Mouse (Mus musculus): ENCODE measurements around the gene Gimap3.

Gene Gimap3

DNA sequence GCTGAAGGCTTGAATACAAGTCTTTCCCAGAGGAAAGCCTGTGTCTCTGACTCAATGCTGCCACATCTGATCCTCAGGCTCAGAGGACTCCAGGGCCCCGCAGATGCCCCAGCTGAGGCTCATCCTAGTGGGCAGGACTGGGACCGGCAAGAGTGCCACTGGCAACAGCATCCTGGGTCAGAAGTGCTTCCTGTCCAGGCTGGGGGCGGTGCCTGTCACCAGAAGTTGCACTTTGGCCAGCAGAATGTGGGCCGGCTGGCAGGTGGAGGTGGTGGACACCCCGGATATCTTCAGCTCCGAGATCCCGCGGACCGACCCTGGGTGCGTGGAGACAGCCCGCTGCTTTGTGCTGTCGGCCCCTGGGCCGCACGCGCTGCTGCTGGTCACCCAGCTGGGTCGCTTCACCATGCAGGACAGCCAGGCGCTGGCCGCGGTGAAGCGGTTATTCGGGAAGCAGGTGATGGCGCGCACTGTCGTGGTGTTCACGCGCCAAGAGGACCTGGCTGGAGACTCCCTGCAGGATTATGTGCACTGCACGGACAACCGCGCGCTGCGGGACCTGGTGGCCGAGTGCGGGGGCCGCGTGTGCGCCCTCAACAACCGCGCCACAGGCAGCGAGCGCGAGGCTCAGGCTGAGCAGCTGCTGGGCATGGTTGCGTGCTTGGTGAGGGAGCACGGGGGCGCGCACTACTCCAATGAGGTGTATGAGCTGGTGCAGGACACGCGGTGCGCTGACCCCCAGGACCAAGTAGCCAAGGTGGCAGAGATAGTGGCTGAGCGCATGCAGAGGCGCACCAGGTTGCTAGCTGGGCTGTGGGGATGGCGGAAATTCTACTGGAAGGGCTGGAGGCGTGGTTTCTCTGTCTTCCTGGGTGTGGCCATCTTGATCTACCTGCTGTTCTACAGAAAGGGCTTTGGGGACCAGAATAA, 28.0 kb downstream of the Gimap3 start:
- DNase-seq = no peak

- no peak for DNase-seq
Measured at GRCm38 (mm10) chr6:48741711-48742206, 28.9 kb downstream of the Gimap3 start.

DNA sequence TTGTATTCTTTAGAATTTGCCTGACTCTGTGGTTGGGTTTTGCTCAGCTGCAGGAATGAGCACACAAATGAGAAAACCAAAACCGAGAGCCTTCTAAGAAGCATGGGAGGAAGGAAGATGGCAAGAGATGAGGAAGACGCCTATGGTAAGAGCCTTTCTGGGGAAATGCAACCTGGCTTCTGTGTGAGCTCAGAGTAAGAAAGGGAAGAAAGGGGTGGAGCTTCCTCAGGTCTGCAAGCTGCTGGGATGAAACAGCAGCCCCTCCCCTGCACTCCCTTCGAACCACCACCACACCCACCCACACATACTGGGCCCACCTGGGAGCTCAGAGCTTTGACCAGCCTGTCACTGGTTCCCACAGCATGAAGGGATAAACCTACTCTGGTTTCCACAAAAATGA, 29.4 kb downstream of the Gimap3 start:
- DNase-seq = peak in 1 of 2 experiments; percentile 68

DNA sequence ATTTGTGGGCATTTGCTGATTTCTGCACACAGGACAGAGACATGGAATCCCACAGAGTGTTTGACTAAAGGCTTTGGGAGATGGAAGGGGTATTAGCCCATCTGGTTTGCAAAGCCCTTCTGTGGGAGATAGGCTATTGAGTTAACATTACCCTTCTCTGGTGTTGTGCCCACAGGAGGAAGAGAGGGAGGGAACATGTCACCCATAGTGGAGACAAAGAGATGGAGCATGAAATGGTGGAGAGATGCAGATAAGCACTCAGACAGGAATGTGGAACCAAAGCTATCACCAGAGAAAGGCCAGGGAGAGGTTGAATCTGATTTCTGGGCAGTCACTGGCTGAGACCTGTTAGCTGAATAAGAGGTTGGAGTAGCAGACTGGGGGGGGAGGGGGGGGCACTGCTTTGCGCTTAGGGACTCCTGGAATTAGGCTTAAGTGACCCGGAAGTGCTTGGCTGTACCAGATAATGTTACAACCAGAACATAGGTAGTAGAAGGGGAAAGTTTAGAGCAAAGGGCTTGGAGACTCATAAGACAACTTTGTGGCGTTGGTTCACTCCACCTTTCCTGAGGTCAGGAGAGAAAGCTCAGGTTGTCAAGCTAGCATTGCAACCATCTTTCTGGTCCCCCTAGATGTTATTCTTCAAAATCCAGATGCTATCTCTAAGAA, 30.0 kb downstream of the Gimap3 start:
- DNase-seq = no peak

DNA sequence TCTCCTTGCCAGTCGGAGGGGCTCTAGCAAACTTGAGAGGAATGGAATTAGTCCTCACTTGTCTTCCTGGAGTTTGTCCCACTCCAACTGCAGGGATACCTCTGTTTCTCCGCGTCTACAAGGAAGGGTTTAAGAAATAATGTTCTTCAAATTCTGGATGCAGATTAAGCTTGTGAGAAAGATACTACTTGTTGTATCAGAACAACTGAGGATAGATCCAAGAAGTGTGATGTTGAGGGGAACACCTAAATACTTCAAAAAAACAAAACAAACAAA, 30.9 kb downstream of the Gimap3 start:
- no peak for DNase-seq

GRCm38 (mm10) chr6:48738961-48739779, 31.5 kb downstream of the Gimap3 start, which contains the start of gene Gimap1:
Gimap1 (plus strand) TSS chr6:48739054.
- DNase-seq = peak; percentile 69 to 80

DNA sequence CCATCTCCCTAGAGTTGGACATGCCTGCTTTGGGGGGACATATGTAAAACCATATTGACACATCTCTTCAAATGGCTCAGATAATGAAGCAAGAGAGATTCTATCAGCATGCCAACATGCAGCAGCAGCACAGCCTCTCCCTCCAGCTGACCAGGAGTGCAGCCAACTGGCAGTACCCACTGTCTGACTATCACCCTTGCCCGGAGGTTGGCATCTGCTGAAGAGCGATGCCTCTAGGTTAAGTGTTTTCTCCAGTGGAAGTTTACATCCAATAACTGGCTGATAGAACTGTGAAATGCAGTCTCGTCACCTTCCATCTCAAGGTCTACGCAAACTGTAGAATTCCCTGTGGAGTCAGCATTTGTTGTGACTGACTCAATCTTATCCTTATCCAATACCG, 33.0 kb downstream of the Gimap3 start:
- peak in 1 of 2 experiments; percentile 9 for DNase-seq

DNA sequence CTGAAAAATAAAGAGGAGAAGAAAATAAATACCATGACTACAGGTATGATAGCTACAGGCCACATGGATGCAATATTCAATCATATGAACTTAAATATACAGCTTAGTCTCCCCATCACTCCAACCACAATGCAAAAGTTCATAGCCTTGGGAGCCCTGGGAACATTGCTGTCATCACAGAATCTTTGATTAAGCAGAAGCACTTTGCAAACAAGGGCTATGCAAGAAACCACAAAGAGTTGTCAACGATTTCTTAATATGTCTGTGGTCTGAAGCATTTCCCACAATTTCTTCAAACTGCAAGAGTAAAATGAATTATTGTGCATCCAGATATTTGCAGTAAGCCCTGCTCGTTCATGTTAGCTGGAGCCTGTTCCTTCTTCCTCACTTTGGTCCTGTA, 33.6 kb downstream of the Gimap3 start:
- DNase-seq = no peak

- DNase-seq = no peak
Measured at GRCm38 (mm10) chr6:48733660-48734059, 37.0 kb downstream of the Gimap3 start.

GRCm38 (mm10) chr6:48732864-48733304, 37.8 kb downstream of the Gimap3 start:
- peak; percentile 69 to 93 for DNase-seq

- peak in 1 of 2 experiments; percentile 38 for DNase-seq
Measured at GRCm38 (mm10) chr6:48727761-48728160, 42.9 kb downstream of the Gimap3 start.

DNA sequence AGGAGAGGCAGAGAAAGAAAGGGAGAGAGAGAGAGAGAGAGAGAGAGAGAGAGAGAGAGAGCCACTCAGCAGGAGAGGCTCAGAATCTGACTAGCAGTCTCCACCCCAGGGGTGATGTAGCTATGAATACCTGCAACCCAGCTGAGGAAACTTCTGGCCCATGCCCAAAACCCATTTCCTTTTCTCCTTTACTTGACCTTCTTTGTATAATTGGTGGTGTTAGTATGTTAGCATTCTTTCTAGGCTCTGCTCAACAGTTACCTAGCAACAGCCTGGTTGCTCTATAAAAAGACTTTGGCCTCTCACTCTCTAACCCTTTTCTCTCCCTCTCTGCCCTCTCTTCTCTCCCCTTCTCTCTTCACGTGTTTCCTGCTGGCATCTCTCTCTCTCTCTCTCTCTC, 45.2 kb downstream of the Gimap3 start:
- DNase-seq = peak in 1 of 2 experiments; percentile 66

DNA sequence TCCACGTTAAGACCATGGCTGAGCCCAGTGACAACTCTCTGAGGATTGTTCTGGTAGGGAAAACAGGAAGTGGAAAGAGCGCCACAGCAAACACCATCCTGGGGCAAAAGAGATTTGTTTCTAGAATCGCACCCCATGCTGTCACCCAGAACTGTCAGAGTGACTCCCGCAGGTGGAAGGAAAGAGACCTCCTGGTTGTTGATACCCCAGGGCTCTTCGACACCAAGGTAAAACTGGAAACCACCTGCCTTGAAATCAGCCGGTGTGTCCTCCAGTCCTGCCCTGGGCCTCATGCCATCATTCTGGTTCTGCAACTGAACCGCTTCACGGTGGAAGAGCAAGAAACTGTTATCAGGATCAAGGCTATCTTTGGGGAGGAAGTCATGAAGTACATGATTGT, 47.2 kb downstream of the Gimap3 start:
- DNase-seq = no peak

GRCm38 (mm10) chr6:48720326-48720725, 50.3 kb downstream of the Gimap3 start:
- DNase-seq = no peak

GRCm38 (mm10) chr6:48718455-48718854, 52.2 kb downstream of the Gimap3 start, which contains the start of the genes Gm28053 and Gimap7:
Gm28053 (plus strand) TSS chr6:48718607.
Gimap7 (plus strand) TSS chr6:48718621.
- peak; percentile 68 to 85 for DNase-seq
